Mouse (Mus musculus) CD4-positive, CD25-positive, alpha-beta regulatory T cell, adult 4 months (primary cell): ENCODE measurements around the gene Arrb2. TPM values are rescaled to one million over a fixed set of nuclear protein-coding genes. Genes with fewer than 3 reads are reported as not detected.
"Not testable (repeated sequence)": the region's sequence is repeated elsewhere in the genome, so short reads cannot be mapped to it uniquely, and the experiment has no call there.

Source experiments
- ATAC-seq: one replicate; pipeline ENCODE4 v1.8.0; 2017
- polyA plus RNA-seq, 2 experiments: library from polyadenylated mRNA; unstranded; fragments of 100-300 nt; shearing (Covaris generic); gene quantifications; one replicate each; pipeline ENCODE4 v1.2.1; 2017

Arrb2 gene
- polyA plus RNA-seq, 2 experiments from 2014 or later, result 47.0 to 64.1 TPM

- ATAC-seq, result no peak
Measured at GRCm38 (mm10) chr11:70446756-70447155, 14.3 kb downstream of the Arrb2 start.

GRCm38 (mm10) chr11:70447373-70447772, 14.9 kb downstream of the Arrb2 start:
- no peak for ATAC-seq

- ATAC-seq, result no peak
Measured at GRCm38 (mm10) chr11:70450926-70451325, 18.5 kb downstream of the Arrb2 start.

GRCm38 (mm10) chr11:70451797-70452498, 19.5 kb downstream of the Arrb2 start, which contains the start of gene Med11:
TSS of gene Med11 (plus strand) at chr11:70451919.
- peak; percentile 96 for ATAC-seq

GRCm38 (mm10) chr11:70453261-70454044, 21.0 kb downstream of the Arrb2 start:
- ATAC-seq, result no peak

GRCm38 (mm10) chr11:70458688-70459600, 26.5 kb downstream of the Arrb2 start, which contains the start of gene Zmynd15:
TSS of gene Zmynd15 (plus strand) at chr11:70459433.
- ATAC-seq, result no peak

GRCm38 (mm10) chr11:70459601-70460101, 27.2 kb downstream of the Arrb2 start, which contains the start of gene Cxcl16:
TSS of gene Cxcl16 (minus strand) at chr11:70459984.
- no peak for ATAC-seq

- no peak for ATAC-seq
Measured at GRCm38 (mm10) chr11:70463970-70464369, 31.5 kb downstream of the Arrb2 start.

GRCm38 (mm10) chr11:70465211-70465610, 32.8 kb downstream of the Arrb2 start:
- no peak for ATAC-seq

- ATAC-seq, result no peak
Measured at GRCm38 (mm10) chr11:70465824-70466223, 33.4 kb downstream of the Arrb2 start.

GRCm38 (mm10) chr11:70467902-70468619, 35.6 kb downstream of the Arrb2 start:
- no peak for ATAC-seq

- no peak for ATAC-seq
Measured at GRCm38 (mm10) chr11:70469764-70470163, 37.3 kb downstream of the Arrb2 start.

GRCm38 (mm10) chr11:70472716-70473115, 40.3 kb downstream of the Arrb2 start:
- ATAC-seq, result no peak

- not testable (repeated sequence) for ATAC-seq
Measured at GRCm38 (mm10) chr11:70473291-70473690, 40.9 kb downstream of the Arrb2 start.

- ATAC-seq, result no peak
Measured at GRCm38 (mm10) chr11:70474872-70475534, 42.6 kb downstream of the Arrb2 start.

- ATAC-seq, result no peak
Measured at GRCm38 (mm10) chr11:70485498-70485897, 53.1 kb downstream of the Arrb2 start.

- ATAC-seq, result no peak
Measured at GRCm38 (mm10) chr11:70487816-70488215, 55.4 kb downstream of the Arrb2 start.

GRCm38 (mm10) chr11:70489138-70489537, 56.7 kb downstream of the Arrb2 start:
- no peak for ATAC-seq

- ATAC-seq, result no peak
Measured at GRCm38 (mm10) chr11:70489684-70490083, 57.2 kb downstream of the Arrb2 start.
